Mouse (Mus musculus) heart, postnatal 0 days (tissue): Measurements from ENCODE around the gene Rapgef2.

ENCODE experiments used
- CTCF ChIP-seq: IDR thresholded peaks from 2 replicates; pipeline ENCODE4 v1.5.1; 2016; ENCODE audit warnings: antibody characterized with exemption, control low read depth, low read depth
- EP300 ChIP-seq: IDR thresholded peaks from 2 replicates; pipeline ENCODE4 v1.6.1; 2016; ENCODE audit warnings: antibody characterized with exemption, low read depth

GRCm38 (mm10) chr3:79272939-79273338, 13.4 kb downstream of the Rapgef2 start:
- TF ChIP-seq EP300 (no peak), CTCF (no peak)
